Mouse (Mus musculus) megakaryocyte, embryonic 14.5 days (primary cell): ENCODE measurements around the gene Astl.

Experiments
- FLI1 ChIP-seq: IDR thresholded peaks from 2 replicates; pipeline ENCODE4 v1.6.1; 2012; ENCODE audit warnings: low read length, inconsistent platforms, mixed read lengths
- GATA1 ChIP-seq: IDR thresholded peaks from 3 replicates; pipeline ENCODE4 v1.6.1; 2012; ENCODE audit warnings: mixed read lengths, low read length, inconsistent platforms, borderline replicate concordance

DNA sequence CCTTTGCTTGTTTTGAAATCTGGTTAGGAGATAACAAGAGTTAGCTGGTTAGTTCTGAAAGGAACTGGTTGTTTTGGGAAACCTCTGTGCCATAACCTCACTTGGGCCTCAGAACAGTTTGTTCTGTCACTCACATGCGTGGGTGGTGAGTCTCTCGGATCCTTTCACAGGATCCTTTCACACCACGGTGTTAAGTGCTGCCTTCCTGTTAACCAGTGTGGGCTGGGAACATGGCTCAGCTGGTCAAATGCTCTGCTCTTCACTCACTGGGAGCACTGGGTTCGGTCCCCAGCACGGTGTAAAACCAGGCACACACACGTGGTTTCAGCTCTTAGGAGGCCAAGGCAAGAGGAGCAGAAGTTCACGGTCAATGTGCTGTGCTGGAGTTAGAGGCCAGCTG lies 14.0 kb upstream of the Astl start:
- TF ChIP-seq GATA1: no peak
- no peak for TF ChIP-seq FLI1
